Mouse (Mus musculus): ENCODE results near the gene Arglu1. TPM values are rescaled to one million over a fixed set of nuclear protein-coding genes. Genes with fewer than 3 reads are reported as not detected.

Arglu1 gene
- polyA plus RNA-seq, 1 experiment from 2014 or later = 225 TPM

DNA sequence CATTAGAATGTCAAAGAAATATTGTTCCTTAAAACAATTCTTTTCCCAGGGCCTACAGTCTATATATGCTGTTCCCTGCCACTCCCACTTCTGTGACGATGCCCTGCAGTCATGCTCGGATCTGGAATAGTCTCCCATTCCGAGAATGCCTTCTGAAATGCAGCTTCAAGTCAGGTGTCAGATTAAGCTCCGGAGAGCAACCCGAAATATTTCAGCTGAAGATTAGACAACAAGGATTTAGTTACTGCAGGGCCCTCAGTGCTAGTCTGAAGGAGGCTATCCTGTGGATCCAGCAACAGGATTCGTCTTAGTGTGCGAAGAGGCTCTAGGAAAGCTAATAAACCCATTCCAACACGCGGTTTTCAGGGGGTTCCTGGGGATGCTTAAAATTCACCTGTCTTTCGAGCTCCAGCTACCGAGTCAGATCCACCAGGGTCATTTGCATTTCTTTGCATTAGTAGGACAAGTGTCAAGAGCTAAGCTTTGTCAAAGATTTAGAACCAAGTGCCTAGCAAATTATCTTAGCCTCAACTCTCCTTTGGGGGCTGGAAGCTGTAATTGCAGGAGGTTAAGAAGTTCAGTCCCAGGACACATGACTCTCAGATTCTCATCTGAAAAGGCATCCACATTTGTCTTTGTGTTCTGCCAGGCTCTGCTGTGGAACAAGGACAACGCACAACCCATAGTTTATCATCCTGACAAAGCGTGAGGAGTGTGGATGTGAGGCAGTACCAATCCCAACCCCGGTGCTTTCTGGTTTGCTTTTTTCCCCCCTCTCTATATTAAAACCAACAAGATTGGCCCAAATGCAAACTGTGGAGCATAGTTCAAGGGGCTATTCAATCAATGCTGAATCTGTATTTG is 33.5 kb downstream of the Arglu1 start:
- Histone ChIP-seq H3K9ac (peak overlapping the region; percentile 94), H3K27ac (peak overlapping the region; percentile 84), H3K4me3 (replicated peaks) (peak overlapping the region; percentile 70), H3K9me3 (no peaks in the 10 kb centered on the region), H3K4me2 (peak overlapping the region; percentile 84), H3K27me3 (peaks cover 8% of the 10 kb centered on the region; the same call in 1 of the 2 replicates), H3K4me1 (peaks cover 64% of the 10 kb centered on the region), H3K36me3 (replicated peaks) (no peaks in the 10 kb centered on the region)
- WGBS = 4% methylated on average over 14 of the region's 14 CpGs
- no peak for ATAC-seq (ENCODE audit: low FRiP score)

DNA sequence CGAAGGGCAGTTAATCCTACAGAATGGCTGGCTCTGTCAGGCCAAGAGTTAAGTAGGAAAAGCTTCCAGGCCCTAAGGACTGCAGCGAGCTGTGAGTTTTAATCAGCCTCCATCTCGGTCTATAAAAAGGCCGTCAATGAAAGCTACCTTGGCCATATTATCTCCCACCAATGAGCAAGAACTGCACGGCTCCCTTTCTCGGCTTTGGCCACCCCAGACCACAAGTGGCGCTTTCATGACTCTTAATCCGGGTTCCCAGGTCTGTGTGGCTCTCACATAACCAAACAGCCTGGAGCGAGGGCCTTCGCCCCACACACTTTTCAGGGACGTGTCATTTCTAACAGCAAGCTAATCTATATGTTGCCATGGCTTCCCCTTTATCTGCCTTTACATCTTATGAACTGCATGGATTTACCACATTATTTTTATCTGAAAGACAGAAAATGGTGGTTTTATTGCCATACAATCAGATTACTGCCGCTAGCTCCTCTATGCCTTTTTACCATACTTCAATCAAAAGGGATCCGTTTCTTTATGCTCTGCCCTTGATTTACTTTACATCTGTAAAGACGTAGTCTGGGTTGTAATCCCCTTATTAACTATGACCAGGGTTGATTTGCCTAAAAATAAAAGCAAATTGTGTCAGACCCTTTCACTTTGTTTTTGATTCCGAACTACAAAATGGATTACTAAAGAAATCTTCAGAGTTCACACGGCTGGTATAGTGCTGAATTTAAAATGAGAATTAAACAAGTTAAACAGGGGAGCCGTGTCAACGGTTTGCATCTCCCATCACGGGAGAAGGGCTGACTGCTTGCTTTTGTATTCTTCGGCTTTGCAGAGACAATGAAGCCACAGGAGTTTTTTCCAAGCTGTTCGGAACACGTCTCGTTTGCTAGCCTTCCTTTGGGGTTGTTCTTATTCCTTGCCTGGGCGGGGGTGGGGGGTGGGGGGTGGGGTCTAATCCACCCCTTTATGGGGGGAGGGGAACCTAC is 34.7 kb downstream of the Arglu1 start:
- WGBS = 3% methylated on average over 24 of the region's 24 CpGs
- H3K9ac ChIP-seq = peak overlapping the region; percentile 94
- no peaks in the 10 kb centered on the region for H3K36me3 ChIP-seq (replicated peaks)
- peak overlapping the region; percentile 70 for H3K4me3 ChIP-seq (replicated peaks)
- ATAC-seq (ENCODE audit: low FRiP score) = peak; percentile 66
- peak overlapping the region; percentile 84 for H3K27ac ChIP-seq
- H3K9me3 ChIP-seq = no peaks in the 10 kb centered on the region
- peak overlapping the region; percentile 84 for H3K4me2 ChIP-seq
- peaks cover 75% of the 10 kb centered on the region for H3K4me1 ChIP-seq
- H3K27me3 ChIP-seq = peaks cover 18% of the 10 kb centered on the region

DNA sequence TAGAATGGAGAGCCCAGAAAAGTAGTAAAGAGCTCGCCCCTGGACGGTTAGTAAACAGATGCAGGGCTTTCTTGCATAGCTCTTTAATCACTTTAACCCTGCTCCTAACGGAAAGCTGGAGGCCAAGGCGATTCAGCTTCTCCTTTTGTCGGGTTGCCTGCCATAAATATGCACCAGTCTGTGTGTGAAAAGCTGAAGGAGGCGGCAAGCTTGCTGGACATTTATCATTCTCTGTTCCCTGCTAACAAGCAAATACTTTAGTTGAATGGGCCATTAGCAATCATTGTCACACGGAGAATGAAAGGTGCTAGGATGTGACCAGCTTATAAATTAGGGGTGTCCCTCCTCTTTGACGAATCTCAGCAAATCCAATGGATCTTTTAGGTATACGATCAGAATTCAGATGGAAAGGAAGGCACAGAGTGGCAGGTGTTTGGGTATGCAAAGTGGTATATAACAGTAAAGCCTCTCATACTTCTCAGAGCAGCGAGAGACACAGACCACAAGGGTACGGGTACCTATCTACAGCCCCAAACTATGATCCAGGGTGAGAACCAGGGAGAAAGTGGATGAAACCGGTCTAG is 36.3 kb downstream of the Arglu1 start:
- peak; percentile 6; the same call in 1 of the 2 replicates for ATAC-seq (ENCODE audit: low FRiP score)
- Histone ChIP-seq H3K4me1 (peaks cover 92% of the 10 kb centered on the region), H3K27ac (peak overlapping the region; percentile 84), H3K36me3 (replicated peaks) (peaks cover 7% of the 10 kb centered on the region; the same call in 1 of the 2 replicates), H3K9me3 (no peaks in the 10 kb centered on the region), H3K4me2 (peak overlapping the region; percentile 84), H3K4me3 (replicated peaks) (peak overlapping the region; percentile 70), H3K9ac (peak overlapping the region; percentile 5; the same call in 1 of the 2 replicates), H3K27me3 (peaks cover 29% of the 10 kb centered on the region)
- WGBS = 10% methylated on average over 12 of the region's 12 CpGs

DNA sequence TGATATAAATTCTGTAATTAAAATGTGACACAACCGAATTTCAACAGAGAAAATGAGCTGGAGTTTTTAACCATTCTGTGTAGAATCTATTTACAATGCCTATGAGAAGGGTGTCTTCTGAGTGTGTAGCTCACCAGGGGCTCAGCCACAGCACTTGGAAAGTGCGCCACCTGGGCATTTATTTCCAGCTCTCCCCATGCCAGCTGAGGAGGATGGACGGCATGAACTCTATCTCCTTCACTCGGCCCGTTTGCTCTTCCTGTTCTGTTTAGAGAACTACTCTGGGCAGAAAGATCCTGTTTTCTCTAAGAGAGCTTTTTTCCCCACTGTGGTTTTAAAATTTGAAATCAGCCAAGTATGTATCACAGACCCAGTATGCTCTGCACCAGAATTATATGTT is 37.0 kb downstream of the Arglu1 start:
- WGBS = 42% methylated on average over 5 of the region's 5 CpGs
- ATAC-seq (ENCODE audit: low FRiP score) = no peak
- Histone ChIP-seq H3K27me3 (peaks cover 34% of the 10 kb centered on the region), H3K4me1 (peaks cover 94% of the 10 kb centered on the region), H3K36me3 (replicated peaks) (peaks cover 7% of the 10 kb centered on the region; the same call in 1 of the 2 replicates), H3K9me3 (no peaks in the 10 kb centered on the region), H3K4me2 (peak overlapping the region; percentile 84), H3K4me3 (replicated peaks) (peak overlapping the region; percentile 70), H3K9ac (peak overlapping the region; percentile 1; the same call in 1 of the 2 replicates), H3K27ac (peak overlapping the region; percentile 84)

DNA sequence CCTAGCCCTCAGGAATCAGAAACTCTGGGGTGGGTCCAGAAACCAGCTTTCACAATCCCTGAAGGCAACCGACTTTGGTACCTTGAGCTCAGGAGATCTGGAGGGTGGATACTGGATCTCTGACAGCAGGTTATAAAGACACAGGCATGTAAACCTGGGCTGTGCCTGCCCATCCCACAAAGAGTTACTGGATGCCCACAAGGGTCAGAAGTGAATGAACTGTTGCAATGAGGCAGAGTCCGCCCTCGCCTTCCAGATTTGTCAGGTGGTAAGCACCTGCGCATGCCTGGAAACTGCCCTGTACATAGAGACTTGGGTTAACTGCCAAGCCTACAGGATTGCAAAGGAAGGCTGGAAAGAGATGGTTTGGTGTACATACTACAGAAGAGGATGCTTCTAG is 37.9 kb downstream of the Arglu1 start:
- Histone ChIP-seq H3K9me3 (no peaks in the 10 kb centered on the region), H3K9ac (no peak overlapping the region), H3K36me3 (replicated peaks) (peaks cover 7% of the 10 kb centered on the region; the same call in 1 of the 2 replicates), H3K27ac (no peak overlapping the region), H3K27me3 (peaks cover 34% of the 10 kb centered on the region), H3K4me1 (peaks cover 93% of the 10 kb centered on the region), H3K4me3 (replicated peaks) (no peak overlapping the region), H3K4me2 (peak overlapping the region; percentile 84)
- ATAC-seq (ENCODE audit: low FRiP score) = no peak
- WGBS = 90% methylated on average over 4 of the region's 4 CpGs

DNA sequence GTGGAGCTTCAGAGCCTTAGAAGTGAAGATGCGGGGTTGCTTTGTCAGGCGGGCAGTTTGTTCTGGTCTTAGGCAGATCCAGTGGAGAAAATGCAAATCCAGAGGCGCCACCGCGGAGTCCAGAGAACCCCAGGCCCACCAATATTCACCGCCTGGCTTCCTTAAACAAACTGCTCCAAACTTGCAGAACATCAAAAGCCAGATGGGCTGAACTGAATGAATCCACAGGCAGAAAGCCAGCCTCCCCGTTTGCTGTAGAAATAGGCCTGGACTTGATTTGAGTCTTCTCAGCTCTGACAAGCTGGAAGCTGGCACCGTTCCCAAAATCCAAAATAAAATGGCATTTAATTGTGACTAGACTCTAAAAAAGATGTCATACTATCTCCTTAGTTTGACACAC is 40.4 kb downstream of the Arglu1 start:
- H3K27me3 ChIP-seq = peaks cover 34% of the 10 kb centered on the region
- no peaks in the 10 kb centered on the region for H3K9me3 ChIP-seq
- peaks cover 7% of the 10 kb centered on the region; the same call in 1 of the 2 replicates for H3K36me3 ChIP-seq (replicated peaks)
- WGBS = 41% methylated on average over 8 of the region's 8 CpGs
- no peak for ATAC-seq (ENCODE audit: low FRiP score)
- H3K4me3 ChIP-seq (replicated peaks) = no peak overlapping the region
- H3K27ac ChIP-seq = peak overlapping the region; percentile 38; the same call in 1 of the 2 replicates
- H3K4me1 ChIP-seq = peaks cover 80% of the 10 kb centered on the region
- H3K4me2 ChIP-seq = peak overlapping the region; percentile 29
- H3K9ac ChIP-seq = 0 out of 2 replicates have a peak overlapping the region, but pooled peaks have one; percentile 17

DNA sequence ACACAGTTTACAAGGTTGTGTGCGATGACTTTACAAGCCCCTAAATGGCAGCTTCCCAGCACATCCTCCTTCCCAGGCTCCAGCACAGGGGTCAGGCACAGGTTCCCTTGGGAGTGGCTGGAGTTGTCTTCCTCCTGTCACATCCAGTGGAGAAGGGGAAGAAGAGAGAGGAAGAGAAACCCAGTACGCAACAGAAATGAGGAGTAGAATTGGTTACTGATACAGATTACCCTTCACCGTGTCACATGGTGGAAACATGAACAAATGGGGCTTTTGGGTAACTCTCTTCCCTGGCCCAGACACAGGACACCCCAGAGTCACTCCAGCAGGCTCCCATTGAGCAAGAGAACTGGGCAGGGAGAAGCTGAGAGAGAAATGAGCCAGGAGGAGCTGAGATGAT is 40.8 kb downstream of the Arglu1 start:
- Histone ChIP-seq H3K27me3 (peaks cover 34% of the 10 kb centered on the region), H3K27ac (peak overlapping the region; percentile 38), H3K4me3 (replicated peaks) (no peak overlapping the region), H3K9me3 (no peaks in the 10 kb centered on the region), H3K9ac (0 out of 2 replicates have a peak overlapping the region, but pooled peaks have one; percentile 17), H3K4me2 (peak overlapping the region; percentile 29), H3K36me3 (replicated peaks) (peaks cover 7% of the 10 kb centered on the region; the same call in 1 of the 2 replicates), H3K4me1 (peaks cover 79% of the 10 kb centered on the region)
- no peak for ATAC-seq (ENCODE audit: low FRiP score)
- WGBS = 88% methylated on average over 3 of the region's 3 CpGs

DNA sequence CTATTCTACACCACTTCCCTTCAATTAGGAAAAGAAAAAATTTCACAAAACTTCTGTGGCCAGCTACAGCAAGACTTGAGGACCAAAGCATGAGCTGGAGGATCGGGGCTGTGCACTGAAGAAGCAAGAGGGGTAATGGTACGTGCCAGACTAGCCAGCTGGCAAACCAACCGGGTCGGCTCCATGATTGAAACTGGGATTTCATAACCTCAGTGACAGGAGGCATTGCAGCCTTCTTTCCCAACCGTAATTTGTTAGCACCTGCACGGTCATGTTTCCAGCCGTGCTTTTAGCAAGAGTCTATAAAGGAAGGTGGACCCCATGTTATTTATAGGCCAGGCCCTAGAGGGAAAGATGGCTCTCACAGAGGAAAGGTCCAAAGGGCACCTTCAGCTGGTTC is 41.6 kb downstream of the Arglu1 start:
- no peak overlapping the region for H3K9ac ChIP-seq
- H3K4me2 ChIP-seq = 0 out of 2 replicates have a peak overlapping the region, but pooled peaks have one; percentile 2
- ATAC-seq (ENCODE audit: low FRiP score) = no peak
- H3K36me3 ChIP-seq (replicated peaks) = peaks cover 7% of the 10 kb centered on the region; the same call in 1 of the 2 replicates
- H3K4me1 ChIP-seq = peaks cover 71% of the 10 kb centered on the region
- H3K27ac ChIP-seq = no peak overlapping the region
- 72% methylated on average over 7 of the region's 7 CpGs for WGBS
- H3K27me3 ChIP-seq = peaks cover 34% of the 10 kb centered on the region
- H3K4me3 ChIP-seq (replicated peaks) = no peak overlapping the region
- H3K9me3 ChIP-seq = no peaks in the 10 kb centered on the region

DNA sequence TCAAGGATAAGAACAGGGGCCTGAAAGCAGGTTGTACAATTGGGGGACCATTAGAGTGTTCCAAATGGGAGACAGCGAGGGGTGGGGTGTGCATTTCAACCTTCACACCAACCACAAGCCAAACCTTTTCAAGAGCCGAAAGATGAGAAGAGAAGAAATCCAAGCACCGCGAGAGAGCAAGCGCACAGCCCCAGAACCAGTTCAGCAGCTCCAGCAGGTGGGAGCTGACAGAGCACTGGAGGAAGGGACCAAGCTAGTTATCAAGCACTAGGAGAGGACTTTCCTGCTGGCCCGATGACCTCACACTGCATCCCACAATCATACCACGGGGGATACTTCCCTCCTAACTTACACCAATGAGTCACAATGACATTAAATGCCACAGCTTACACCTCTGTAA is 42.5 kb downstream of the Arglu1 start:
- Histone ChIP-seq H3K4me1 (peaks cover 63% of the 10 kb centered on the region), H3K9ac (no peak overlapping the region), H3K4me2 (no peak overlapping the region), H3K27me3 (peaks cover 34% of the 10 kb centered on the region), H3K36me3 (replicated peaks) (peaks cover 7% of the 10 kb centered on the region), H3K9me3 (no peaks in the 10 kb centered on the region), H3K27ac (no peak overlapping the region), H3K4me3 (replicated peaks) (no peak overlapping the region)
- no peak for ATAC-seq (ENCODE audit: low FRiP score)
- WGBS = 69% methylated on average over 7 of the region's 7 CpGs

DNA sequence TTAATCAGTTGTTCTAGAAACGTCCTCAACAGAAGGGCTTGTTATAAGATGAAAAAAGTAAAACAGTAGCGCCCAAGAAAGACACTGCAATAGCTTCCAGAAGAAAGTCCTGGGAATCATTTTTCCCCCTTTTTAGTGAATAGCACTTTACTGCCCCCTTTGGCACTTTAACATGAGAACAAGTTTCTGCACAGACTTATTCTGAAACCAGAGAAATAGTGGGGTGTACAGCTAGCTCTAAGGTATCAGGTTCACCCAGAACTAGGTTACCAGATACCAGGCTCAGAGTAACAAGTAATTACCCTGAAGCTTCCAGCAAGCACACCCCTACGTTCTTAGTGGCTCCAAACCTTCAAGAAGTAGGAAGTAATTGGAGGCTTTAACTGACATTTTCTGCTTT is 43.0 kb downstream of the Arglu1 start:
- H3K27me3 ChIP-seq = peaks cover 31% of the 10 kb centered on the region
- H3K4me2 ChIP-seq = no peak overlapping the region
- H3K9me3 ChIP-seq = no peaks in the 10 kb centered on the region
- 54% methylated on average over 3 of the region's 3 CpGs for WGBS
- H3K4me3 ChIP-seq (replicated peaks) = no peak overlapping the region
- no peak overlapping the region for H3K27ac ChIP-seq
- no peak for ATAC-seq (ENCODE audit: low FRiP score)
- H3K9ac ChIP-seq = no peak overlapping the region
- H3K4me1 ChIP-seq = peaks cover 58% of the 10 kb centered on the region
- peaks cover 7% of the 10 kb centered on the region for H3K36me3 ChIP-seq (replicated peaks)

DNA sequence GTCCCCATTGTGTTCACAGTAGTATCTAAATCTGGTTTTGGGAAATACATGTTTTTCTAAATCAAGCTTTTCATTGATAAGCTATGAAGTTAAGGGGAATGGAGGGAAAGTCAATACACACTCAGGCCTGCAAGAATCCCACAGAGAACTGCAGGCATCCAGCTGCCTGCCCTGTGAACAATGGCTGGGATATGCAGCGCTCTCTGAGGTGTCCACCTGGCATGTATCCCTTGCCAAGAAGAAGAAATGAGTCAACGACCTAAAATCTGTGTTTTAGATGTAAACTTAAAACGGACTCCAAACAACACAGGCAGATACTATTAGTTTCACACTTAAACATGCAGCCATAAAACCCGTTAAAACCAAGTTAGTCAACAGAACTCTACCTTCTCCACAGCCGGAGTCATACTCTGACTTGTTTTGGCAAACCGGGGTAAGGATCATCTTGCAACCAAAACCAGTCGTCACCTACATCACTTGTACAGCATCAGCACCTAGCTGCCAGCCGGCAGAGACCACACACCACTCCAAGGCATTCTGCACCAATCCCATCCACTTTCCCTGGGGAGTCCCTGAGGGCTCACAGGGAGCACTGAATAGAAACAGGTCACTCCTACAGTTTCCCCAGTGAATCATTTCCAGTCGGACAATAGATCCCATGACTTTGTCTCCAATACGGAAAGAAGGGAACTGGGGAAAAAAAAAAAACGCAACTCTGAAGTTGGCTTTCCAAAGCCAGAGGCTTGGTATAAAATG is 46.0 kb downstream of the Arglu1 start:
- H3K36me3 ChIP-seq (replicated peaks) = peaks cover 3% of the 10 kb centered on the region

More for the DNA sequence above, 46.0 kb downstream of the Arglu1 start:
- Histone ChIP-seq H3K4me3 (replicated peaks) (no peak overlapping the region), H3K9me3 (no peaks in the 10 kb centered on the region), H3K9ac (no peak overlapping the region), H3K27me3 (0 out of 2 replicates have a peak, but pooled peaks cover 8% of the 10 kb centered on the region), H3K27ac (no peak overlapping the region), H3K4me1 (peaks cover 44% of the 10 kb centered on the region), H3K4me2 (no peak overlapping the region)
- ATAC-seq (ENCODE audit: low FRiP score) = no peak
- WGBS = 78% methylated on average over 11 of the region's 11 CpGs

Data from forebrain, embryonic 12.5 days (tissue).